Mouse (Mus musculus) G1E (cell line): ENCODE measurements around the gene Edaradd. TPM values are rescaled to one million over a fixed set of nuclear protein-coding genes. Genes with fewer than 3 reads are reported as not detected.

ENCODE experiments used
- ATAC-seq: 2 replicates; pipeline ENCODE4 v1.8.0; 2016; ENCODE audit warnings: mild to moderate bottlenecking; ENCODE audit not compliant: insufficient number of reproducible peaks, poor library complexity, low FRiP score, severe bottlenecking; ENCODE audit errors: extremely low read depth
- DNase-seq: peaks from one replicate; pipeline ENCODE4 v3.0.0; 2012; ENCODE audit warnings: low spot score
- H3K27me3 ChIP-seq: 2 replicates; pipeline ENCODE4 v1.6.1; 2012; ENCODE audit warnings: mild to moderate bottlenecking, low read length, inconsistent platforms; ENCODE audit not compliant: insufficient read depth
- H3K36me3 ChIP-seq: replicated peaks from 2 replicates; pipeline ENCODE3; 2012; ENCODE audit warnings: mild to moderate bottlenecking, inconsistent platforms
- H3K4me1 ChIP-seq: 2 replicates; pipeline ENCODE4 v1.6.1; 2012; ENCODE audit warnings: low read depth, low read length, inconsistent platforms, mixed read lengths; ENCODE audit not compliant: insufficient read depth
- H3K4me3 ChIP-seq: 2 replicates; pipeline ENCODE4 v1.5.1; 2012; ENCODE audit warnings: low read depth, mild to moderate bottlenecking, inconsistent platforms, low read length, moderate library complexity, mixed read lengths
- H3K9me3 ChIP-seq: replicated peaks from 2 replicates; pipeline ENCODE4 v1.6.1; 2012; ENCODE audit warnings: inconsistent platforms
- CTCF ChIP-seq: IDR thresholded peaks from 2 replicates; pipeline ENCODE4 v1.5.1; 2012; ENCODE audit warnings: low read depth, low read length, inconsistent platforms, mixed read lengths
- GATA1 ChIP-seq: IDR thresholded peaks from 2 replicates; pipeline ENCODE4 v1.6.1; 2012; ENCODE audit warnings: borderline replicate concordance, low read length, inconsistent platforms, mixed read lengths
- GATA2 ChIP-seq: IDR thresholded peaks from 2 replicates; pipeline ENCODE4 v1.6.1; 2012; ENCODE audit warnings: low read depth, low read length, inconsistent platforms, borderline replicate concordance
- POLR2AphosphoS5 ChIP-seq: IDR thresholded peaks from 2 replicates; pipeline ENCODE4 v1.6.1; 2012; ENCODE audit warnings: low read depth, low read length, inconsistent platforms; ENCODE audit not compliant: insufficient replicate concordance
- TAL1 ChIP-seq: conservative IDR thresholded peaks from 2 replicates; pipeline ENCODE4 v1.6.1; 2012; ENCODE audit warnings: low read depth, low read length, inconsistent platforms, mixed read lengths
- polyA plus RNA-seq: library from polyadenylated mRNA; stranded (reverse); fragments of >175 nt; gene quantifications from 2 replicates; pipeline ENCODE4 v1.2.3, GENCODE M21; 2012
- total RNA-seq, 2 experiments: library from RNA; stranded (forward) in 1 of 2; stranded (reverse) in 1 of 2; fragments of 200-1000 nt in 1 of 2; fragments of >200 nt in 1 of 2; fragmentation: Nextera tagmentation in 1 of 2; gene quantifications; 2 replicates each; pipeline ENCODE4 v1.2.3; 2014 to 2017

Gene Edaradd
- total RNA-seq (2014; fragmentation: Nextera tagmentation), result 1.9 and 2.0 TPM in 2 replicates
- 0.66 and 0.70 TPM in 2 replicates for total RNA-seq (2017)
- polyA plus RNA-seq, result 0.07 TPM in 2 replicates

- Histone ChIP-seq H3K4me3 (no peak within 1 kb of the TSS), H3K4me1 (no peaks in the 10 kb centered on the region), H3K27me3 (peaks cover 7% of the 10 kb centered on the region; the same call in 1 of the 2 replicates), H3K36me3 (no peaks in the 10 kb centered on the region), H3K9me3 (no peaks in the 10 kb centered on the region)
- TF ChIP-seq GATA2 (no peak), TAL1 (no peak), GATA1 (no peak), POLR2AphosphoS5 (no peak), CTCF (no peak)
- ATAC-seq, result no peak
- DNase-seq, result no peak
These were observed at the start of gene Edaradd for GRCm38 (mm10) chr13:12519955-12520584. Gene Edaradd, minus strand, starts transcription at chr13:12520438.

GRCm38 (mm10) chr13:12569741-12570140 is 49.5 kb upstream of the Edaradd start:
- Histone ChIP-seq H3K4me1 (peaks cover 28% of the 10 kb centered on the region), H3K27me3 (no peaks in the 10 kb centered on the region), H3K9me3 (no peaks in the 10 kb centered on the region), H3K36me3 (no peaks in the 10 kb centered on the region), H3K4me3 (no peak overlapping the region)
- DNase-seq (no peak), ATAC-seq (no peak)
- TF ChIP-seq GATA2, result no peak
- no peak for TF ChIP-seq POLR2AphosphoS5
- no peak for TF ChIP-seq CTCF
- TF ChIP-seq GATA1, result no peak
- TF ChIP-seq TAL1, result no peak

- H3K9me3 ChIP-seq, result no peaks in the 10 kb centered on the region
- H3K27me3 ChIP-seq, result no peaks in the 10 kb centered on the region
- DNase-seq, result no peak
- no peak for ATAC-seq
- no peak overlapping the region for H3K4me3 ChIP-seq
- H3K36me3 ChIP-seq, result no peaks in the 10 kb centered on the region
- H3K4me1 ChIP-seq, result peaks cover 28% of the 10 kb centered on the region
- TF ChIP-seq GATA1 (no peak), TAL1 (no peak), GATA2 (no peak), CTCF (no peak), POLR2AphosphoS5 (no peak)
These were observed 48.6 kb upstream of the Edaradd start for GRCm38 (mm10) chr13:12568597-12569469.

- TF ChIP-seq GATA2 (no peak), CTCF (no peak), GATA1 (no peak), TAL1 (no peak), POLR2AphosphoS5 (no peak)
- peaks cover 25% of the 10 kb centered on the region for H3K4me1 ChIP-seq
- H3K9me3 ChIP-seq, result no peaks in the 10 kb centered on the region
- no peak for ATAC-seq
- no peak overlapping the region for H3K4me3 ChIP-seq
- no peaks in the 10 kb centered on the region for H3K27me3 ChIP-seq
- H3K36me3 ChIP-seq, result no peaks in the 10 kb centered on the region
- no peak for DNase-seq
These were observed 47.7 kb upstream of the Edaradd start for GRCm38 (mm10) chr13:12567936-12568335.

GRCm38 (mm10) chr13:12565621-12566390 is 45.6 kb upstream of the Edaradd start, which contains the start of gene Ero1lb:
Gene Ero1lb, plus strand, starts transcription at chr13:12565874.
- Histone ChIP-seq H3K4me1 (peaks cover 25% of the 10 kb centered on the region), H3K4me3 (peak within 1 kb of the TSS; percentile 87), H3K9me3 (no peaks in the 10 kb centered on the region), H3K27me3 (0 out of 2 replicates have a peak, but pooled peaks cover 2% of the 10 kb centered on the region), H3K36me3 (no peaks in the 10 kb centered on the region)
- TF ChIP-seq TAL1 (no peak), GATA1 (no peak), POLR2AphosphoS5 (no peak), GATA2 (no peak), CTCF (no peak)
- ATAC-seq (peak; percentile 98), DNase-seq (peak; percentile 84)

GRCm38 (mm10) chr13:12562256-12562655 is 42.0 kb upstream of the Edaradd start:
- Histone ChIP-seq H3K4me1 (peaks cover 20% of the 10 kb centered on the region), H3K27me3 (peaks cover 16% of the 10 kb centered on the region), H3K36me3 (no peaks in the 10 kb centered on the region), H3K4me3 (no peak overlapping the region), H3K9me3 (no peaks in the 10 kb centered on the region)
- TF ChIP-seq GATA1 (no peak), TAL1 (no peak), CTCF (no peak), POLR2AphosphoS5 (no peak), GATA2 (no peak)
- no peak for ATAC-seq
- no peak for DNase-seq
